Comparison of ENCODE assay signal across 8 mouse cellular contexts in genomic region chr12:102282763-102283482, GRCm38 (mm10). TPM values are rescaled to one million over a fixed set of nuclear protein-coding genes. Genes with fewer than 3 reads are reported as not detected.
A peak's percentile ranks its signal among the peaks of the same experiment; 100 is the strongest.
DNase-seq lines count a peak whose midpoint lies in the region; ATAC-seq lines count a peak whose summit lies in the region.

Gene Rin3 (plus strand): TSS chr12:102283048.

- intact Hi-C loops in left cerebral cortex, postnatal 25 days (cut with DNase I): no loop called here

- peak within 1 kb of the TSS; percentile 73 for H3K9ac ChIP-seq in forebrain, embryonic 13.5 days

- no peaks in the 10 kb centered on the region for H3K36me3 ChIP-seq in forebrain, embryonic 13.5 days (ENCODE audit: poor library complexity, severe bottlenecking)
- no peaks in the 10 kb centered on the region for H3K36me3 ChIP-seq in limb, embryonic 10.5 days

- under 1% methylated on average over 71 of the region's 75 CpGs for WGBS in forebrain, embryonic 13.5 days
- WGBS in limb, embryonic 10.5 days: 1% methylated on average over 65 of the region's 75 CpGs

- ATAC-seq in forebrain, embryonic 13.5 days: peak; percentile 50
- peak; percentile 29; the same call in 1 of the 2 replicates for ATAC-seq in megakaryocyte-erythroid progenitor cell, adult 5-6 weeks (replicated peaks; ENCODE audit: low FRiP score, low TSS enrichment, poor library complexity, severe bottlenecking)

- peaks cover 9% of the 10 kb centered on the region for H3K27me3 ChIP-seq in forebrain, embryonic 13.5 days
- H3K27me3 ChIP-seq in limb, embryonic 10.5 days (ENCODE audit: low read depth, poor library complexity, severe bottlenecking): peaks cover 36% of the 10 kb centered on the region

- peak within 1 kb of the TSS; percentile 44; the same call in 1 of the 2 replicates for H3K27ac ChIP-seq in forebrain, embryonic 13.5 days
- H3K27ac ChIP-seq in limb, embryonic 10.5 days: peak within 1 kb of the TSS; percentile 87

- peaks cover 20% of the 10 kb centered on the region for H3K4me1 ChIP-seq in forebrain, embryonic 13.5 days
- peaks cover 16% of the 10 kb centered on the region for H3K4me1 ChIP-seq in limb, embryonic 10.5 days

- H3K4me3 ChIP-seq in forebrain, embryonic 13.5 days: peak within 1 kb of the TSS; percentile 53
- H3K4me3 ChIP-seq in limb, embryonic 10.5 days: peak within 1 kb of the TSS; percentile 73

- peak; percentile 51 to 54 for DNase-seq in CD8-positive naive resting alpha-beta T cell, adult 2 months (ENCODE audit: low read depth in 2 of 2, low spot score in 2 of 2)
- DNase-seq in adrenal gland, adult 2 months: peak; percentile 80
- peak; percentile 73 for DNase-seq in heart, postnatal 4 days
- peak; percentile 69 for DNase-seq in limb, embryonic 10.5 days (ENCODE audit: low spot score)
- peak; percentile 36 to 45 for DNase-seq in spleen, postnatal 14 days (ENCODE audit: low spot score in 2 of 2)
- no peak for DNase-seq in left cerebral cortex, postnatal 25 days (ENCODE audit: low spot score in 2 of 2)

- peaks cover 4% of the 10 kb centered on the region; the same call in 1 of the 2 replicates for H3K9me3 ChIP-seq in forebrain, embryonic 13.5 days (replicated peaks)
- H3K9me3 ChIP-seq in limb, embryonic 10.5 days (replicated peaks): no peaks in the 10 kb centered on the region; the same call in 1 of the 2 replicates

- H3K4me2 ChIP-seq in forebrain, embryonic 13.5 days: peak within 1 kb of the TSS; percentile 85

RNA-seq across cellular contexts. Expression of gene Rin3, which starts in this region (rescaled TPM):
- total RNA-seq in adrenal gland, adult 2 months (2021): 10 to 100 TPM; 12.3 to 15.1 TPM
- 7.4 and 8.9 TPM in 2 replicates for polyA plus RNA-seq in adrenal gland, adult 2 months (2012; rRNA removed)
- polyA plus RNA-seq in forebrain, embryonic 13.5 days (2015; fragmentation: Nextera tagmentation; extraction: Ambion mirVana): 2.0 TPM in 2 replicates
- 10 to 100 TPM; 21.1 to 21.5 TPM for total RNA-seq in heart, postnatal 4 days (2021)
- polyA plus RNA-seq in limb, embryonic 10.5 days (2016; fragmentation: Nextera tagmentation; extraction: Ambion mirVana): 4.2 and 4.7 TPM in 2 replicates
- total RNA-seq in megakaryocyte-erythroid progenitor cell, adult 5-6 weeks (2014; fragmentation: Nextera tagmentation): 30.2 and 32.2 TPM in 2 replicates
- total RNA-seq in megakaryocyte-erythroid progenitor cell, adult 5-6 weeks (2017): 4.5 and 14.7 TPM in 2 replicates
- 1 to 10 TPM; 2.7 to 3.1 TPM for total RNA-seq in left cerebral cortex, postnatal 25 days (2021)

Comparison
In these comparisons a context has a peak if more than half of its experiments do, and no peak if none do; other contexts are left out.
1. DNase-seq: peak in CD8-positive naive resting alpha-beta T cell, adult 2 months (2 of 2), adrenal gland, adult 2 months (single experiment), heart, postnatal 4 days (single experiment), limb, embryonic 10.5 days (single experiment) and spleen, postnatal 14 days (2 of 2); none in left cerebral cortex, postnatal 25 days (0 of 2).